Mouse (Mus musculus) erythroblast, embryonic 14.5 days (primary cell): ENCODE data around the gene St6galnac3.

Source experiments
- GATA1 ChIP-seq: IDR thresholded peaks from 2 replicates; pipeline ENCODE4 v1.6.1; 2012; ENCODE audit warnings: low read length, inconsistent platforms, mixed read lengths
- TAL1 ChIP-seq: IDR thresholded peaks from 3 replicates; pipeline ENCODE4 v1.6.1; 2012; ENCODE audit warnings: low read length, inconsistent platforms, mixed read lengths

- TF ChIP-seq TAL1: no peak
- no peak for TF ChIP-seq GATA1
Observed at GRCm38 (mm10) chr3:153453127-153454049, 271.6 kb downstream of the St6galnac3 start.
